Mouse (Mus musculus): ENCODE results near the gene Tas1r1. TPM values are rescaled to one million over a fixed set of nuclear protein-coding genes. Genes with fewer than 3 reads are reported as not detected.

Gene Tas1r1
- polyA plus RNA-seq, 1 experiment, result 0.10 TPM

GRCm38 (mm10) chr4:151980699-151981098, 57.7 kb downstream of the Tas1r1 start:
- H3K4me1 ChIP-seq (ENCODE audit: control insufficient read depth, insufficient read depth, low read length), result peaks cover 12% of the 10 kb centered on the region
- no peak overlapping the region for H3K4me3 ChIP-seq (replicated peaks; ENCODE audit: insufficient read depth, low read depth, low read length)
- DNase-seq, result no peak
- no peak overlapping the region for H3K27ac ChIP-seq (ENCODE audit: insufficient read depth, low read length)
- 68% methylated on average over 8 of the region's 8 CpGs for WGBS
- no peaks in the 10 kb centered on the region for H3K27me3 ChIP-seq (ENCODE audit: control insufficient read depth, insufficient read depth, low read length)
- TF ChIP-seq CTCF (IDR thresholded peaks at IDR 0.05; ENCODE audit: borderline replicate concordance, insufficient read depth, low read depth, low read length), result peak; percentile 16; the same call in 1 of the 2 replicates
- no peak for TF ChIP-seq POLR2A (IDR thresholded peaks at IDR 0.05; ENCODE audit: borderline replicate concordance, insufficient read depth, low read length)

Other genes starting within 250 kb of the Tas1r1 start
- 155 and 168 TPM in 2 replicates for gene Camta1, start 176.7 kb downstream of the Tas1r1 start, polyA plus RNA-seq (2012; rRNA removed)
- gene Dnajc11, start 104.9 kb downstream of the Tas1r1 start, polyA plus RNA-seq (2012; rRNA removed), result 73.2 and 77.0 TPM in 2 replicates
- 42.7 and 43.3 TPM in 2 replicates for gene Thap3, start 49.6 kb downstream of the Tas1r1 start, polyA plus RNA-seq (2012; rRNA removed)
- 7.3 and 8.3 TPM in 2 replicates for gene Phf13, start 42.3 kb downstream of the Tas1r1 start, polyA plus RNA-seq (2012; rRNA removed)
- 14.5 and 14.7 TPM in 2 replicates for gene Klhl21, start 29.8 kb downstream of the Tas1r1 start, polyA plus RNA-seq (2012; rRNA removed)
- 20.1 and 24.3 TPM in 2 replicates for gene Zbtb48, start 10.9 kb downstream of the Tas1r1 start, polyA plus RNA-seq (2012; rRNA removed)
- 15.1 and 16.5 TPM in 2 replicates for gene Nol9, start 753 bp upstream of the Tas1r1 start, polyA plus RNA-seq (2012; rRNA removed)
- gene Plekhg5, start 33.9 kb upstream of the Tas1r1 start, polyA plus RNA-seq (2012; rRNA removed), result 11.1 and 11.8 TPM in 2 replicates
- gene Tnfrsf25, start 77.4 kb upstream of the Tas1r1 start, polyA plus RNA-seq (2012; rRNA removed), result 1.2 and 1.4 TPM in 2 replicates
- 7.1 and 8.3 TPM in 2 replicates for gene Espn, start 113.8 kb upstream of the Tas1r1 start, polyA plus RNA-seq (2012; rRNA removed)
- gene Hes2, start 120.3 kb upstream of the Tas1r1 start, polyA plus RNA-seq (2012; rRNA removed), result not detected in 2 replicates
- gene Acot7, start 139.6 kb upstream of the Tas1r1 start, polyA plus RNA-seq (2012; rRNA removed), result 508 and 523 TPM in 2 replicates
- gene Gpr153, start 235.7 kb upstream of the Tas1r1 start, polyA plus RNA-seq (2012; rRNA removed), result 29.9 and 31.4 TPM in 2 replicates